Mouse (Mus musculus) embryonic fibroblast, embryonic 13.5 days (primary cell): ENCODE measurements around the gene Sh3pxd2b. TPM values are rescaled to one million over a fixed set of nuclear protein-coding genes. Genes with fewer than 3 reads are reported as not detected.
"Not testable (repeated sequence)": the region's sequence is repeated elsewhere in the genome, so short reads cannot be mapped to it uniquely, and the experiment has no call there.

ENCODE experiments used
- H3K27ac ChIP-seq: 2 replicates; pipeline ENCODE4 v1.5.1; 2012; ENCODE audit warnings: low read length, control low read depth, inconsistent platforms; ENCODE audit not compliant: insufficient read depth
- H3K4me1 ChIP-seq: 2 replicates; pipeline ENCODE4 v1.6.1; 2011; ENCODE audit warnings: low read length; ENCODE audit not compliant: control insufficient read depth, insufficient read depth
- H3K4me3 ChIP-seq: 2 replicates; pipeline ENCODE4 v1.5.1; 2011; ENCODE audit warnings: mild to moderate bottlenecking, control low read depth, low read length; ENCODE audit not compliant: insufficient read depth
- CTCF ChIP-seq: IDR thresholded peaks from 2 replicates; pipeline ENCODE4 v1.5.1; 2011; ENCODE audit warnings: mild to moderate bottlenecking, control low read depth, low read length, moderate library complexity, borderline replicate concordance; ENCODE audit not compliant: insufficient read depth
- POLR2A ChIP-seq: IDR thresholded peaks from 2 replicates; pipeline ENCODE4 v1.6.1; 2011; ENCODE audit warnings: low read depth, mild to moderate bottlenecking, control low read depth, low read length, moderate library complexity
- polyA plus RNA-seq: library from polyadenylated mRNA; stranded (reverse); fragments of >200 nt; gene quantifications from 2 replicates; pipeline ENCODE4 v1.2.4, GENCODE M21; 2011; ENCODE audit warnings: low read depth; ENCODE audit not compliant: missing spikeins, insufficient read length

Gene Sh3pxd2b
- polyA plus RNA-seq, result 53.6 and 58.8 TPM in 2 replicates

DNA sequence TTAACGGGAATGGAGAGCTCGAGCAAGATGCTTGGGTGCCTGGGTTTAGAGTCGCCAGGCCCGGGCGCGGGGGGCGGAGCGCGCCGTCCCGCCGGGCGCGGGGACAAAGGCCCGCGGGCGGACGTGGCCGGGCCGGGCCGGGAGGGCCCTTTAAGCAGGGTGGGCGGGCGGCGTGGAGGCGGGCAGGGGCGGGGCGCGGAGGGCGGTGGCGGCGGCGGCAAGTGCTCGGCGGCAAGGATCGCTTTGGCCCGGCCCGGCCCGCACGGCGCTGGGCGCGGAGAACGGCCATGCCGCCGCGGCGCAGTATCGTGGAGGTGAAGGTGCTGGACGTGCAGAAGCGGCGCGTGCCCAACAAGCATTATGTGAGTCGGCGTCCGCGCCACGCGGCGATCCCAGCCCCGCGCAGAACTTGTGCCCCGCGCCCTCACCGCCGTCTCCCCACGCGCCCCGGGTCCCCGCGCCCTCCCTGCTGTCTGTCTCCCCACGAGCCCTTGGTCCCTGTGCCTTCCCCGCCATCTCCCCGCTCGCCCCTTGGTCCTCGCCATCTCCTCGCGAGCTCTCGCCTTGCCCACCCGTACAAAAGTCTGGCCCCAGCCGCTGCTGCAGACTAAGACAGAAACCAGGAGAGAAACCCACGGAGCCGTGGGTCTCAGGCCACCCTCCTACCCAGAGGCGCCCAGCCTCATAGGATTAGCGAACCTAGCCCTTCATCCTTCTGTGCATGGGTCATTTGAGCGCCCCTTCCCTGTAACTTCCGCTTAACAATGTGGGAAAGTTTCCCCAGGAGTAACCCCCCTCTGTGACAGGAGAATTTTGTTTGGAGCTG, at the start of gene Sh3pxd2b:
TSS of gene Sh3pxd2b (plus strand) at position 214 of the 826 bp plus-strand sequence.
- Histone ChIP-seq H3K4me3 (peak within 1 kb of the TSS; percentile 98), H3K27ac (peak within 1 kb of the TSS; percentile 85), H3K4me1 (peaks cover 14% of the 10 kb centered on the region)
- TF ChIP-seq CTCF (no peak), POLR2A (peak; percentile 96)

DNA sequence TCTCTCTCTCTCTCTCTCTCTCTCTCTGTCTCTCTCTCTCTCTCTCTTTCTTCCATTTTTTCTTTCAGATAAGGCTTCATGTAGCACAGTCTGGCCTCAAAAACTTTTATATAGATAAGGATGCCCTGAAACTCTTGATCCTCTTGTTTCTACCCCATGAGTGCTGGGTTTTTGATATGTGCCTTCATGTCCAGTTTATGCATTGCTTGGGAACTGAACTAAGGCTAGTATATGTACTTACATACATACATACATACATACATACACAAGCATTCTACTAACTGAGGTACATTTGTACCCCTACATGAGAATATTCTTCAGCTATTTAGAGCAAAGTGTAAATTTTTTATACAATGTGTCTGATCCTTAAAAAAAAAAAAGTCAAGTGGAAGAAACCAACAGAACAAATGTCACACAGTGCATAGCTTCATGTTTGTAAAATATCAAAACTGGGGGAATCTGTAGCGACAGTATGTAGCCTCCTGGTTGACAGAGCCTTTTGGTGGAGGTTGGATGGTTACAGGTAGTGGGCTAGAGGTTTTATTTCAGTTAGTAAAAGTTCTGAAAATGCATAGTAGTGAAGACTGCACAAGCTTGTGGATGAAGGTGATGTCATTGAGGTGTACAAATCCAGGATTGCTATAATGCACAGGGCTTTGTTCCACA, 49.6 kb upstream of the Sh3pxd2b start:
- Histone ChIP-seq H3K27ac (no peak overlapping the region), H3K4me3 (no peak overlapping the region), H3K4me1 (no peaks in the 10 kb centered on the region)
- no peak for TF ChIP-seq CTCF
- TF ChIP-seq POLR2A, result no peak

DNA sequence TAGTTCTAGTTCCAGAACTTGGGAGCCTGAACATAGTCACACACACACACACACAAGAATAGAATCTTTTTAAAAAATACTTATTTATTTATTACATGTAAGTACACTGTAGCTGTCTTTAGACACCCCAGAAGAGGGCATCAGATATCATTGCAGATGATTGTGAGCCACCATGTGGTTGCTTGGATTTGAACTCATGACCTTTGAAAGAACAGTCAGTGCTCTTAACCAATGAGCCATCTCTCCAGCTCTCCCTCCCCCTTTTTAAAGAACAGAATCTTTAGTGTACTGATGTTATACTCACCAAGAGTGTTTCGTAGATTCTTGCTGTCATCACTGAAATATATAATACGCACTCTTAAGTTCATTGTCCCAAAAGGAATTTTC, 49.1 kb upstream of the Sh3pxd2b start:
- no peaks in the 10 kb centered on the region for H3K4me1 ChIP-seq
- no peak for TF ChIP-seq CTCF
- TF ChIP-seq POLR2A, result no peak
- no peak overlapping the region for H3K4me3 ChIP-seq
- no peak overlapping the region for H3K27ac ChIP-seq

DNA sequence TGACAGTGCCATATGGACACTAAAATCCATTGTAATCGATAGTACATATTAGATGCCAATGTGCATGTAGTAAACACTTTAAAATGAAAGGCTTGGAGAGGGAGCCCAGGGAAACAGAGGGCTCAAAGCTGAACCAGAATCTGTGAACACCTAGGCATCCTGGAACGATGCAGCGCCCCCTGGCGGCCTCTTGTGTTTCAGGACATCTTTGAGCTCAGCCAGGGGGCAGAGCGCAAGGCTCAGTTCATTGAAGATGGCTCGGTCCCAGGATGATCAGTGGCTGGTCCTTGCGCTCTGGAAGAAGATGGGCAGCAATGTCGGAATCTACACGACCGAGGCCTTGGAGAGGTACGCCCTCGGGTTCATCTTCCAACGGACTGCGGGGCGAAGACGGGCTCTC, 47.8 kb upstream of the Sh3pxd2b start, which contains the start of gene Hbq1a:
TSS of gene Hbq1a (plus strand) at position 205 of the 400 bp plus-strand sequence.
- not testable (repeated sequence) for H3K4me1 ChIP-seq, H3K27ac ChIP-seq, H3K4me3 ChIP-seq
- 0 out of 2 replicates have a peak, but pooled peaks have one; percentile 18 for TF ChIP-seq CTCF

DNA sequence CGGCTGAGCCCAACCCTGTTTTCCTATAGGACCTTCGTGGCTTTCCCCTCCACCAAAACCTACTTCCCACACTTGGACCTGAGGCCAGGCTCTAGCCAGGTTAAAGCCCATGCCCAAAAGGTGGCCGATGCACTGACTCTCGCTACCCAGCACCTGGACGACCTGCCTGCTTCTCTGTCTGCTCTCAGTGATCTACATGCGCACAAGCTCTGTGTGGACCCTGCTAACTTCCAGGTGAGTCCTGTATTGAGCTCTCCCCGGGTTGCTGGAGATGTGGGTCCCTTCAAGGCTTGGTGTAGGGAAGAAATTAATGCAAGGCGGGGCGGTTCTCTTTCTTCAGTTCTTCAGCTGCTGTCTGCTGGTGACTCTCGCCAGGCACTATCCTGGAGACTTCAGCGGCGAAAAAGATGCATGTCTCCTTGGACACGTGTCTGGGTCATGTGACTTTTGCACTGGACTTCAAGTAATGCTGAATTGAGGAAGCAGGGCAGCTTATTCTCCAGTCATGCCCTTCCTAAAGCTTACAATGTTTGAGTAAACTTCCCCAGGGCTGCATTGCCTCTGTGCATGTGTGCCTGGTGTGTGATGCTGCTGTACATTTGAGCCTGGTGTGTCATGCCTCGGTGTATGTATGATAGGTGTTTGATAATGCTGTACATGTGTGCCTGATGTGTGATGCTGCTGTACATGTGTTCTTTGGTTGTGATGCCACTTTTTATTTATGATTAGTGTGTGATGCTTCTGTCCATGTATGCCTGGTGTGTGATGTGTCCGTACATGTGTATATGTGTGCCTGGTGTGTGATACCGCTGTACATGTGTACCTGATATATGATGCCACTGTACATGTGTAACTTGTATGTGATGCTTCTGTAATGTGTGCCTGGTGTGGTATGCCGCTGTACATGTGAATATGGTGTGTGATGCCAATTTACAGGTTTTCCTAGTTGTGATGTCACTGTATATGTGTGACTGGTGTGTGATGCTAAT, 47.0 kb upstream of the Sh3pxd2b start:
- Histone ChIP-seq H3K4me3 (no peak overlapping the region), H3K27ac (no peak overlapping the region), H3K4me1 (no peaks in the 10 kb centered on the region)
- no peak for TF ChIP-seq CTCF
- no peak for TF ChIP-seq POLR2A

DNA sequence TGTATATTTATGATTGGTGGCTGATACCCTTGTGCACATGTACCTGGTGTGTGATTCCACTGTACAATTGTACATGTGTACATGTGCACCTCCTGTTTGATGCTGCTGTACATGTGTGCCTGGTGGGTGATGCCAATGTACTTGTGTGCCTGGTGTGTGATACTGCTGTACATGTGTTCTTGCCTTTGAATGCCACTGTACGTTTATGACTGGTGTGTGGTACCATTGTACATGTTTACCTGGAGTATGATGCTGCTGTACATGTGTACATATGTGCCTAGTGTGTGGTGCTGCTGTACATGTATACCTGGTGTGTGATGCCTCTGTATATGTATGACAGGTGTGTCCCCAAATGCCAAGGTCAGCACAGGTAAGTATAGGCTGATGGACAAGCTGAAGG, 46.1 kb upstream of the Sh3pxd2b start:
- no peak overlapping the region for H3K27ac ChIP-seq
- no peak for TF ChIP-seq POLR2A
- TF ChIP-seq CTCF, result no peak
- H3K4me3 ChIP-seq, result no peak overlapping the region
- no peaks in the 10 kb centered on the region for H3K4me1 ChIP-seq

DNA sequence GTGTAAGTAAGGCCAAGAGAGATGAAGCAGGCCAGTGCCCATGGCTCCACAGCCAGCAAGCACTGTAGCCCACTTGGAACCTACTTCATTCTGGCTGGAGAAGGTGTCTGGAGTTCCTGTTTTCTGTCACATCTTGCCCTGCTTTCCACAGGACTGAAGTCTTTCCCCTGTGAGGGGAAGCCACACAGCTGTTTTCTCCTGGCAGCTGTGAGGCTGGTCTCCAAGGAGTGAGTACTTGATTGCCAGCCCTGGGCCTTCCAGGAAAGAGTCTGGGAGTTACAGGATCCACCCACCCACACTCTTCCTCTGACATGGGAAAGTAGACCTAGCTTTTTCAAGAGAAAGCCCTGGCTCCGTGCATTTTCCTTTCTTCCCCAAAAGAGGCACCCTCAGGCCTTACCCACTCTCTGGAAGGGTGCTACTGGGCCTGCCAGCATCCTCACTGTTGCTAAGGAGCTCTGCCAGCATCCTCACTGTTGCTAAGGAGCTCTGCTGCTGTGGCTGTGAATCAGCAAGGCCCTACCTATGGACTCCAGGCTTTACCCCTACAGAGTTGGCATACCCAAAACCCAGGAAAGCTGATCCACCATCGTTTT, 44.7 kb upstream of the Sh3pxd2b start:
- Histone ChIP-seq H3K4me1 (no peaks in the 10 kb centered on the region), H3K27ac (no peak overlapping the region), H3K4me3 (no peak overlapping the region)
- TF ChIP-seq CTCF, result no peak
- no peak for TF ChIP-seq POLR2A

DNA sequence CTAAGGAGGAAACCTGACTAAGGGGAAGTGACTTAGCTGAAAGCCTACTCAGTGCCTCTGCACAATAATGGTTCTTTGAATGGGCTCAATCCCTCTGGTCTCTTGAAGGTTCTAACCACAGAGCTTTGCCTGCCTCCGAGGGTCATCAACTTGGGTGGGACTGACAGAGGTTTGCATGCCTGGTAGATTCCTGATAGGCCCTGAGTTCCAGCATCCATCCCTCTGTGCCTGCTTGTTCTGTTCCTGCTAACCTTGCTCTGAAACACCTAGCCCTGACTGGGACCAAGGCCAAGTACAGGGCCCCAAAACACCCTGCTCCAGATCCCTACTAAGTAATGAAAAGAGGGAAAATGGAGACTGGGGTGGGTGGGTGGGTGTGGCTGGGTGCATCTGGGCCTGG, 44.2 kb upstream of the Sh3pxd2b start:
- no peak overlapping the region for H3K4me3 ChIP-seq
- no peak for TF ChIP-seq CTCF
- TF ChIP-seq POLR2A, result no peak

DNA sequence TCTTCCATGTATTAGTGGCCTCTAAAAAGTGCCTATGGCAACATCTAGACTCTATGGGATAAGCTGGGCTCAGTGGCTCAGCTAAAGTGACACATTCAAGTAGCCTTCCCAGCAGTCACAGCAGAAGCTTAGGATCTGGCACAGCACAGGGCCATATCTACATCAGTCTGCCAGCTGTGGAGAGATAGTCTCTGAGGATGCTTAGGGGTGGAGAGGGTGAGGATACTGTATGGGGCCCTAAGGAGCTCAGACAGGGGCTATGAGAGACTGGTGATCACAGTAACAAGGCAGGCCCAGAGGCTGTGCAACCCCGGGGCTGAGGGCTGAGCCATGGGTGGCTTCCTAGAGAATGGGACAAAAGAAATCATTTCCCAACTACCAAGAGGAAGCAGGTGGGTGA, 40.6 kb upstream of the Sh3pxd2b start:
- Histone ChIP-seq H3K27ac (no peak overlapping the region), H3K4me1 (no peaks in the 10 kb centered on the region), H3K4me3 (no peak overlapping the region)
- no peak for TF ChIP-seq CTCF
- no peak for TF ChIP-seq POLR2A

More for the DNA sequence above, 44.2 kb upstream of the Sh3pxd2b start:
- H3K4me1 ChIP-seq, result no peaks in the 10 kb centered on the region
- no peak overlapping the region for H3K27ac ChIP-seq
